Comparison of ENCODE assay signal across 9 mouse cellular contexts in genomic region chr14:20724043-20724442, GRCm38 (mm10). TPM values are rescaled to one million over a fixed set of nuclear protein-coding genes. Genes with fewer than 3 reads are reported as not detected.
DNase-seq lines count a peak whose midpoint lies in the region; ATAC-seq and TF ChIP-seq lines count a peak whose summit lies in the region.
"Had no signal": no experiment of that assay in that cellular context is flagged by ENCODE, and none has a peak within 500 bp of the region (broad histone marks: within the 10 kb centered on the region; RNA-seq: fewer than 3 reads in every experiment).

No protein-coding gene starts in this region.

- H3K4me1 ChIP-seq in forebrain, embryonic 10.5 days = no peaks in the 10 kb centered on the region
- no peaks in the 10 kb centered on the region for H3K4me1 ChIP-seq in forebrain, embryonic 12.5 days
- no peaks in the 10 kb centered on the region for H3K4me1 ChIP-seq in ES-Bruce4 (ENCODE audit: control insufficient read depth, insufficient read depth, low read length)
- no peaks in the 10 kb centered on the region for H3K4me1 ChIP-seq in lung, postnatal 0 days (ENCODE audit: insufficient read depth, low read depth, low read length)

- ATAC-seq in forebrain, embryonic 12.5 days (ENCODE audit: low FRiP score) = no peak
- ATAC-seq in lung, postnatal 0 days = peak; percentile 50
- ATAC-seq: Patski had no signal

- peak; percentile 66 for TF ChIP-seq CTCF in ES-Bruce4 (IDR thresholded peaks at IDR 0.05; ENCODE audit: low read depth, low read length)
- TF ChIP-seq CTCF in lung, postnatal 0 days (IDR thresholded peaks at IDR 0.05) = peak; percentile 86

- H3K27me3 ChIP-seq in forebrain, embryonic 10.5 days (ENCODE audit: poor library complexity, severe bottlenecking) = no peaks in the 10 kb centered on the region
- H3K27me3 ChIP-seq in forebrain, embryonic 12.5 days = no peaks in the 10 kb centered on the region
- H3K27me3 ChIP-seq in ES-Bruce4 (ENCODE audit: control insufficient read depth, insufficient read depth, low read length, poor library complexity, severe bottlenecking) = no peaks in the 10 kb centered on the region
- no peaks in the 10 kb centered on the region for H3K27me3 ChIP-seq in lung, postnatal 0 days (replicated peaks; ENCODE audit: insufficient read depth, low read length)
- H3K27me3 ChIP-seq: Patski had no signal

- H3K27ac ChIP-seq in forebrain, embryonic 10.5 days = no peak overlapping the region
- no peak overlapping the region for H3K27ac ChIP-seq in forebrain, embryonic 12.5 days
- H3K27ac ChIP-seq in ES-Bruce4 (ENCODE audit: insufficient read depth, low read length) = no peak overlapping the region
- H3K27ac ChIP-seq in lung, postnatal 0 days (ENCODE audit: low read length) = no peak overlapping the region

- H3K4me3 ChIP-seq in forebrain, embryonic 10.5 days = no peak overlapping the region
- no peak overlapping the region for H3K4me3 ChIP-seq in forebrain, embryonic 12.5 days (replicated peaks)
- H3K4me3 ChIP-seq in ES-Bruce4 (ENCODE audit: low read depth, low read length) = no peak overlapping the region
- H3K4me3 ChIP-seq in lung, postnatal 0 days (ENCODE audit: low read depth, low read length) = no peak overlapping the region

- H3K36me3 ChIP-seq in forebrain, embryonic 10.5 days (replicated peaks) = peaks cover 99% of the 10 kb centered on the region
- peaks cover 94% of the 10 kb centered on the region for H3K36me3 ChIP-seq in forebrain, embryonic 12.5 days (replicated peaks)
- H3K36me3 ChIP-seq in ES-Bruce4 (ENCODE audit: control insufficient read depth, insufficient read depth, low read length, poor library complexity, severe bottlenecking) = no peaks in the 10 kb centered on the region
- H3K36me3 ChIP-seq in lung, postnatal 0 days (ENCODE audit: insufficient read depth, low read length) = peaks cover 74% of the 10 kb centered on the region

- no peak overlapping the region for H3K9ac ChIP-seq in forebrain, embryonic 12.5 days
- no peak overlapping the region for H3K9ac ChIP-seq in ES-Bruce4 (ENCODE audit: low read depth, poor library complexity, severe bottlenecking)
- H3K9ac ChIP-seq in lung, postnatal 0 days (replicated peaks; ENCODE audit: low read depth) = no peak overlapping the region

- TF ChIP-seq EP300 in ES-Bruce4 (IDR thresholded peaks at IDR 0.05; ENCODE audit: insufficient read depth, low read depth, low read length) = no peak
- TF ChIP-seq EP300 in lung, postnatal 0 days (IDR thresholded peaks at IDR 0.05) = no peak

- WGBS in forebrain, embryonic 10.5 days = 43% methylated on average over 5 of the region's 5 CpGs
- 41% methylated on average over 5 of the region's 5 CpGs for WGBS in forebrain, embryonic 12.5 days
- WGBS in lung, postnatal 0 days = 9% methylated on average over 5 of the region's 5 CpGs

- no peak overlapping the region for H3K4me2 ChIP-seq in forebrain, embryonic 12.5 days
- no peak overlapping the region for H3K4me2 ChIP-seq in lung, postnatal 0 days (replicated peaks; ENCODE audit: low read depth, low read length)

- TF ChIP-seq POLR2A in ES-Bruce4 (IDR thresholded peaks at IDR 0.05; ENCODE audit: insufficient read depth, low read length) = no peak

- H3K9me3 ChIP-seq in forebrain, embryonic 10.5 days = no peaks in the 10 kb centered on the region
- H3K9me3 ChIP-seq in forebrain, embryonic 12.5 days = no peaks in the 10 kb centered on the region
- H3K9me3 ChIP-seq in ES-Bruce4 (replicated peaks; ENCODE audit: control insufficient read depth, insufficient read depth, low read length, poor library complexity, severe bottlenecking) = no peaks in the 10 kb centered on the region
- H3K9me3 ChIP-seq in lung, postnatal 0 days (ENCODE audit: low read length) = no peaks in the 10 kb centered on the region

- DNase-seq in forebrain, embryonic 10.5 days (ENCODE audit: extremely low spot score, low spot score) = peak; percentile 52
- peak; percentile 84 to 87 for DNase-seq in cerebellum, postnatal 10 days
- peak; percentile 61 to 75 for DNase-seq in frontal cortex, postnatal 36 days (ENCODE audit: low spot score in 2 of 2)
- DNase-seq in kidney, postnatal 10 days = peak; percentile 85
- DNase-seq in lung, postnatal 0 days (ENCODE audit: low spot score) = peak; percentile 71
- peak; percentile 76 for DNase-seq in right cerebral cortex, postnatal 4 days

RNA-seq across cellular contexts. Expression of gene Ndst2, which starts 10.3 kb away (rescaled TPM):
- 23.5 and 24.3 TPM in 2 replicates for polyA plus RNA-seq in forebrain, embryonic 10.5 days (2016; fragmentation: Nextera tagmentation; extraction: Ambion mirVana)
- polyA plus RNA-seq in forebrain, embryonic 12.5 days (2016; fragmentation: Nextera tagmentation; extraction: Ambion mirVana) = 22.3 and 24.5 TPM in 2 replicates
- 11.0 and 11.1 TPM in 2 replicates for polyA plus RNA-seq in ES-Bruce4 (2011; ENCODE audit: insufficient read depth, insufficient read length, low read depth, missing spikeins)
- 12.9 and 15.6 TPM in 2 replicates for polyA plus RNA-seq in lung, postnatal 0 days (2015; fragmentation: Nextera tagmentation; extraction: Ambion mirVana)

RNA-seq across cellular contexts. Expression of gene Zswim8, which starts 16.7 kb away (rescaled TPM):
- polyA plus RNA-seq in forebrain, embryonic 10.5 days (2016; fragmentation: Nextera tagmentation; extraction: Ambion mirVana) = 28.9 and 29.0 TPM in 2 replicates
- 46.0 and 46.5 TPM in 2 replicates for polyA plus RNA-seq in forebrain, embryonic 12.5 days (2016; fragmentation: Nextera tagmentation; extraction: Ambion mirVana)
- 37.0 and 37.1 TPM in 2 replicates for polyA plus RNA-seq in ES-Bruce4 (2011; ENCODE audit: insufficient read depth, insufficient read length, low read depth, missing spikeins)
- 21.7 and 24.1 TPM in 2 replicates for polyA plus RNA-seq in lung, postnatal 0 days (2015; fragmentation: Nextera tagmentation; extraction: Ambion mirVana)

RNA-seq across cellular contexts. Expression of gene Chchd1, which starts 21.2 kb away (rescaled TPM):
- 252 and 261 TPM in 2 replicates for polyA plus RNA-seq in forebrain, embryonic 10.5 days (2016; fragmentation: Nextera tagmentation; extraction: Ambion mirVana)
- 268 and 275 TPM in 2 replicates for polyA plus RNA-seq in forebrain, embryonic 12.5 days (2016; fragmentation: Nextera tagmentation; extraction: Ambion mirVana)
- polyA plus RNA-seq in ES-Bruce4 (2011; ENCODE audit: insufficient read depth, insufficient read length, low read depth, missing spikeins) = 131 and 151 TPM in 2 replicates
- polyA plus RNA-seq in lung, postnatal 0 days (2015; fragmentation: Nextera tagmentation; extraction: Ambion mirVana) = 109 and 114 TPM in 2 replicates

RNA-seq across cellular contexts. Expression of gene Fut11, which starts 29.3 kb away (rescaled TPM):
- polyA plus RNA-seq in forebrain, embryonic 10.5 days (2016; fragmentation: Nextera tagmentation; extraction: Ambion mirVana) = 15.7 and 16.0 TPM in 2 replicates
- polyA plus RNA-seq in forebrain, embryonic 12.5 days (2016; fragmentation: Nextera tagmentation; extraction: Ambion mirVana) = 20.5 and 23.3 TPM in 2 replicates
- 8.0 and 8.9 TPM in 2 replicates for polyA plus RNA-seq in ES-Bruce4 (2011; ENCODE audit: insufficient read depth, insufficient read length, low read depth, missing spikeins)
- polyA plus RNA-seq in lung, postnatal 0 days (2015; fragmentation: Nextera tagmentation; extraction: Ambion mirVana) = 24.2 and 26.3 TPM in 2 replicates

RNA-seq across cellular contexts. Expression of gene Sec24c, which starts 49.9 kb away (rescaled TPM):
- polyA plus RNA-seq in forebrain, embryonic 10.5 days (2016; fragmentation: Nextera tagmentation; extraction: Ambion mirVana) = 101 and 105 TPM in 2 replicates
- polyA plus RNA-seq in forebrain, embryonic 12.5 days (2016; fragmentation: Nextera tagmentation; extraction: Ambion mirVana) = 87.6 and 94.8 TPM in 2 replicates
- 133 and 140 TPM in 2 replicates for polyA plus RNA-seq in ES-Bruce4 (2011; ENCODE audit: insufficient read depth, insufficient read length, low read depth, missing spikeins)
- 37.6 and 40.1 TPM in 2 replicates for polyA plus RNA-seq in lung, postnatal 0 days (2015; fragmentation: Nextera tagmentation; extraction: Ambion mirVana)
